Mouse (Mus musculus) heart, postnatal 4 days (tissue): ENCODE measurements around the gene Gm42742. TPM values are rescaled to one million over a fixed set of nuclear protein-coding genes. Genes with fewer than 3 reads are reported as not detected.

Source experiments
- DNase-seq: peaks from one replicate; pipeline ENCODE4 v3.0.0; 2021
- total RNA-seq, 2 experiments: library from RNA; stranded (reverse); gene quantifications; 2 replicates each; pipeline ENCODE4 v1.2.3; 2021

Gm42742 gene
- total RNA-seq = 10 to 100 TPM; 10.0 to 18.2 TPM

DNA sequence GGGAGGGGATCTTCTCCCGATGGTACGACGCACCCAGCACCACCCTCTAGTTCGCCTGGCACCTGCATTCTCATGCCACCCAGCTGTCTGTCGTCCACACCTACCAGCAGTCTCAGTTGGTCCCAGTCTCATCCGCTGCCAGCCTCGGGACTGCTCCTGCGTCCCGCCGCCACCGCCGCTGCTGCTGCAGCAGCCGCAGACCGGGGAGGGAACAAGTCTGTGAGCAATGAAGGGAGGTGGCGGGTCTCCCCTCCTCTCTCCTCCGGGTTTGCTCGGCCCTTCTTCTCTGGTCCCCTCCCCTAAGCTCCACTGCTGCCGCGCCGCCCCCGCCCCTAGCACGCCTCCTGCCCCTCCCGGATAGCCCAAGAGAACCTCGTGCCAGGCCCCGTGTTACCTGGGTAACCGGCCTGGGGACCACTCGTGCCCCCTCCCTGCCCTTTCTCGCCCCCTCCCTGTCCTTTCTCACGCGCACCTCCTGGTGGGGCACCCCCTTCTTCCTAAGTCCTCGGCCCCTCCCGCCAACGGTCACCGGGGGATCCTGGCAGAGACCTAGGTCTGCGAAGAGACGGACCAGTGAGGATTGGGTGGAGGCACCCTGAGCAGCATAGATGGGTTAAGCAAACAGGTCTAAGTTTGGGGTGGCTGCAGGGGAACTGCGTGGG is at the start of gene Gm42742, which contains the start of gene Prrt2:
Gene Gm42742 (minus strand): TSS at position 197 of the 662 bp plus-strand sequence.
Gene Prrt2 (minus strand): TSS at position 311 of the 662 bp plus-strand sequence.
- peak; percentile 61 for DNase-seq

DNA sequence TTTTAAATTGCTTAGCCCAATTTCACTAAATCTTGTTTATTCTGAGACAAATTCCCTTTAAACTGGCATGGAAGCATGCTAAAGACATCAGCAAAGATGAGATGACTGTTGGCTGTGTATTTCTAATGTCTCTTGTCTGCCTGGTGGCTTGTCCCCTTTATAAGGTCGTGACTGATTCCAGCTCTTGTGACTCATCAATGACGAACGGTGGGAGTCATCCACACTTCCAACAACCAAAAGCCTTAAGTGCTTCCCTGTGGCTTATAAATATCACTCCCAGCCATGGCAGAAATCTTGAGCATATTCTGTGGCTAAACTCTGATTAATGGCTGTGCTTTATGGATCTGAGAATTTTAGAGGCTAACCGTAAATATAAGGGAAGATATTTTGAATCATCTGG is 45.4 kb upstream of the Gm42742 start:
- no peak for DNase-seq

DNA sequence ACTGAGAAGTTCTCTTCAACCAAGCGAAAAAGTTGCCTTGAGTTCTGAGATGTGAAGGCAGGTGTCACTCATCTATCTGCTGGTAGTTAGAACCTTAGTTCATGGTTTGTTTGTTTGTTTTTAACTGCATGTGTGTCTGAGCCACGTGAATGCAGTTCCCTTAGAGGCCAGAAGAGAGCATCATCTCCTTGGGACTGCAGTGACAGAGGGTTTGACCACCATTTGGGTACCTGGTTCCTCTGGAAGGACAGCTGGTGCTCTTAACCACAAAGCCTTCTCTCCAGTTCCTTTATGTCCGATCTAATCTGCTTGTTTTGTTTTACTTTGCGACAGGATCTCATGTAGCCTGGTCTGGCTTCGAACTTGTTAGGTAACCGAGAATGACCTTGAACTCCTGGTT is 44.6 kb upstream of the Gm42742 start:
- DNase-seq = no peak

DNA sequence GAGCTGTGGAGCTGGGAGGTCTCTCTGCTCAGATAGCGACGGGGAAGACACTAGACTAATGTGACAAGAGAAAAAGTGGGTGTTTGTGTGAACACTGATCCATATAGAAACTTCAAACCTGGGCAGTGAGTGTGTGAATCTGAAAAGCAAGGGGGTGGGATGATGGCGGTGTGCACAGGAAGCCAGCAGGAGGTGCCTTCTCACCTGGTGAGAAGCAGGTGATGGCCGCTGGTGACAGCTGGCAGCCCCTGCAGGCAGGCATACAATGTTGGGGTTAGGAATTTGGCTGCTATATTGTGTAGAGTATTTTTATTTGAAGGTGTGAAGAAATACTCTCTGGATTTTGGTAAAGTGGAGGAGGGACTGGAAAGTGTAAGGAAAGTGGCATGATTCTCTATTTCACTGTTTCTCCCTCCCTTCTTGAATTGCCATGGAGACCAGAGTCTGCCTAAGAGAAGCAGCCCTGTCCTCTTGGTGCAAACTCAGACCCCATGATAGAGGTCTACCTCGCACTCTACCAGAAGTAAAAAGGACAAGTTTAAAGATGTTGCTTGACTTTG is 34.2 kb upstream of the Gm42742 start:
- DNase-seq = no peak

DNA sequence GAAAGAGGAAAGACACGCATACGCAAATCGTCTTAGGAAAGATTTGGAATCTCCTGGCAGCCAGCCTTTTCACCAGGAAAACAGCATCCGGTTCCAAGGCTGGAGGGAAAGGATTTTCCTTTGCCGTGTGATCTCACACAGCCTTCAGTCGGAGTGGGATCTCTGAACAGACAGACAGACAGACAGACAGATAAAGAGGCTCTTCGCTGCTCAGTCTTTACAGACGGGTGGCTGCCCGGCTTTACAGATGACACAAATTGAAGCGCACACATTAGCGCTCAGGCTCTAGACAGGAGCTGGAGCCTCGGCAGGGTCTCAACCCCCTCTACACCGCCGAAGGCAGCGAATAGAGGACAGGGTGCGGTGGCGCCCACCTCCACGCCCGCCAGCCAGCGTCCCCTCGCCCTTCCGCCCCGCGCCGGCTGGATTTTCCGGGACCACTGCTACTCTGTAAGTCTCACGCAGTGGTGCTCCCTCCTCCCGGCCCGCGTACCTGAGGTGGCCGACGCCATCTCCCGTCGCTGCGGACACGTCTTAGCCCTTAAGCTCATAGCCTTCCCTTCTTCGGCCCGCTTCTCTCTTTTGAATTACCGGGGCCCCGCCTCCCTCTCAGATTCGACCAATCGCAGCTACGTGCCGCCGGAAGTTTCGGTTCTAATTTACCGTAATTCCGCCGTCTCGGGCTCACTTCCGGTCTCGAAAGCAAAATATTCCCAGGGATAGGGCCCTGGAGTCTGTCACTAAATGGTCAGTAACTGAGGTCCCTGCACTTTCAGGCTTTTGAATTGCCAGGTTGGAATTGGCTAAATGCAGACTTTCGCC is 21.2 kb upstream of the Gm42742 start, which contains the start of gene Kif22:
Gene Kif22 (minus strand): TSS at position 621 of the 822 bp plus-strand sequence.
- peak; percentile 95 for DNase-seq

DNA sequence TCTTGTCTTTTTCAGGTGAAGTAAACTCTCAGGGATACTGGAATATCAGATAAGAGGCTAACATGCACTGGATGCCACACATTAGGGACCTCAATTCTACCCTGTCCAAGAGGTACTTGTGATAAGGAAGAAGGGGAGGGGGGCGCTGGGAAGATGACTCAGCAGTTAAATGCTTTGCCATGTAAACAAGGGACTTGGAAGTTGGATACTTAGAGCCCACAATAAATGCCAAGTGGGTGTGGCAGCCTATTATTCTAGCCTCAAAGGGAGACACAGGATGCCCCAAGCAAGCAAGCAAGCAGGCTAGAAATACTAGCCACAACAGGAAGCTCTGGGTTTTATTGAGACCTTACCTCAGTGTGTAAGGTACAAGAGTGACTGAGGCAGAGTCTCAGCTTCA is 10.3 kb upstream of the Gm42742 start:
- DNase-seq = no peak

DNA sequence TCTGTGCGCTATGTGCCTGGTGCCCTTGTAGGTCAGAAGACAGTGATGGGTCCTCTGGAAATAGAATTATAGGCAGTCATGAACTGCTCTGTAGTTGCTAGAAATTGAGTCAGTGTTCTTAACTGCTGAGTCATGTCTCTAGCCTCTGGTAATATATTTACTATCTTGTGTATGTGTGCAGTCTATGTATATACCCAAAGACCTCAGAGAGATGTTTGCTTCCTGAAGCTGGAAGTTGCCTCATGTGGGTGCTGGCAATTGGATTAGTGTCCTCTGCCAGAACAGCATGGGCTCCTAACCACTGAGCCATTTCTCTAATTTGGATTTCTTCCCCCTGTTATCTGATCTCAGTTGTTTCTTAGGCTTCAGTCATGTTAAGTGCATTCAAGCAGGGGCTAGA is 9.3 kb upstream of the Gm42742 start:
- no peak for DNase-seq

DNA sequence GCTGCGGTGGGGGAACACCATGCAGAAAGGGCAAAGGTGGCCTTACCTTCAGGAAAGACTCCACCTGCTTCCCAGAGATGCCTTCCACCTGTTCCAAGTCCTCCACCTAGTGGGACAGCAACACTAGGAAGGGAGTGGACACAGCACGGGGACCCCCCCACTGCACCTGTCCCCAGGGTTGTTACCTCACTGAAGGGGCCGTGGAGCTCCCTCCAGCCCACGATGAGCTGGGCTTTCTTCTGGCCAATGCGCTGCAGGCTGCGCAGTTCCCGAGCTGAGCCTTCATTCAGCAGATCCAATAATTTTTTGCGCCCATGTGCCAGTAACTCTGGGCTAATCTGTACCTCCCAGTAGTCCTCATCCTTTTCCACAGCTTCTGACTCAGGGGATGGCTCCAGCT is 7.0 kb upstream of the Gm42742 start:
- DNase-seq = no peak

DNA sequence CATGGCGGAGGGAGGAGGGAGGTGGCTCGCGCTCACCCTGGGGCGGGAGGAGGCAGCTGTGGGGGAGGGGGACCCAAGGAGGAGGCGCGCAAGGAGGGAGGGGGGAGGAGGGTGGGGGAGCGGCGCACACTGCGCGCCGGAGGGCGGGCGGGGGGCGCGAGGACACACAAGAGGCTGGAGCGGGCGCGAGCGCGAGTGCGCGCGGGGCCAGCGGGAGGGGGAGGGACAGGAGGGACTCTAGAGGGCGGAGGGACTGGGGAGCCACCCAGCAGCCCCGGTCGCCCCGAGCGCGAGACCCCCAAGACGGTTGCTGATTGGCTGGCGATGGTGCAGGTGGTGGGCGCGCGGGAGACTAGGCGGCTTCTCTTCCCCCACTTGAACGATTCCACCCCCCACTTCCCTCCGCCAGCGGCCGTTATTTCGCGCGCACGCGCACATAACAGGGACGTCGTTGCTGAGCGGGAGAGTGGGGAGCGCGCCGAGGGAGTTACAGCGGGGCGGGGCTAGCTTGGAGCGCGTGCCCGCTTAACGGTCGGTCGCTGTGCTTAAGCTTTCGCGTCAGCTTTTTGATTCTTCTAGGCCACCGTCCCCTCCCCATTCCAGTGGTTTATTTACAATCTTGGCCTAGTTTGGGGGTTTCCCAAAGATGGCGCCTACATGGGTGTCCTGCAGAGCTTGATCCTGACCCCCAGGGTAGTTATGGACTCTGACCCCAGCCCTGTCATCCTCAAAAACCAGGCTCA is 6.3 kb upstream of the Gm42742 start, which contains the start of gene Maz:
Gene Maz (minus strand): TSS at position 54 of the 743 bp plus-strand sequence.
- peak; percentile 99 for DNase-seq

DNA sequence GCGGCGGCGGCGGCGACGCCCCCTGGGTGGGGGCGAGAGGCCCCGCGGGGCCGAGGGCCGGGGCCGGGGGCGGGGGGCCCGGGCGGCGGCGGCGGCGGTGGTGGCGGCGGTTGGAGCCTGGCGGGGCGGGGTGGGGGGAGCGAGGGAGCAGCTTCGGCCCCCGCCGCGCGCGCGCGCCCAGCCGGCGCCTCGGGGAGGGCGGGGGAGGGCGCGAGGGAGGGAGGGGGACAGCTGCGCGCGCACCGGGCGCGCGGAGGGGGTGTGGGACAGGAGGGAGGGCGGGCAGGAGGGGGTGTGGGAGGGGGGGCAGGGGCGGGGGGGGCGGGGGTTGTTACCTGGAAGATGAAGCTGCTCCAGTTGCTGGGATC is 5.7 kb upstream of the Gm42742 start:
- DNase-seq = no peak

DNA sequence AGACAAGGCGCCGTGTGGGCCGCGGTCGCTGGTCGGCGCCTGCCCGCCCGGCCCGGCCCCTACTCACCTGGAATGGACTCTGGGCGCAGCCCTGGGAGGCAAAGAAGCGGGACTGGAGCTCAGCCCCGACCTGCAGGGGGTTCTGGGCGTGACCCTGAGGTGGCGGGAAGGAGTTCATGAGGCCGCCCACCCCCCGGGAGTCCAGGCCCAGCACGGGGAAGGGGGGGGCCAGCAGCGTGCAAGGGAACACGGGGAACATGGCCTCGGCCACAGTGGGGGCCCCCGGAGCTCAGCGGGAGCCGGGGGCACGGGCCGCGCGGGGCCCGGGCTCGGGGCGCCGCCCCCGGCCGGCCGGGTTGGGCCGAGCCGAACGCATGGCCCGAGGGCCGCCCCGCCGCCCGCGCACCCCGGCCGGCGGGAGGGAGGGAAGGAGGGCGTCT is 5.3 kb upstream of the Gm42742 start:
- peak; percentile 76 for DNase-seq

DNA sequence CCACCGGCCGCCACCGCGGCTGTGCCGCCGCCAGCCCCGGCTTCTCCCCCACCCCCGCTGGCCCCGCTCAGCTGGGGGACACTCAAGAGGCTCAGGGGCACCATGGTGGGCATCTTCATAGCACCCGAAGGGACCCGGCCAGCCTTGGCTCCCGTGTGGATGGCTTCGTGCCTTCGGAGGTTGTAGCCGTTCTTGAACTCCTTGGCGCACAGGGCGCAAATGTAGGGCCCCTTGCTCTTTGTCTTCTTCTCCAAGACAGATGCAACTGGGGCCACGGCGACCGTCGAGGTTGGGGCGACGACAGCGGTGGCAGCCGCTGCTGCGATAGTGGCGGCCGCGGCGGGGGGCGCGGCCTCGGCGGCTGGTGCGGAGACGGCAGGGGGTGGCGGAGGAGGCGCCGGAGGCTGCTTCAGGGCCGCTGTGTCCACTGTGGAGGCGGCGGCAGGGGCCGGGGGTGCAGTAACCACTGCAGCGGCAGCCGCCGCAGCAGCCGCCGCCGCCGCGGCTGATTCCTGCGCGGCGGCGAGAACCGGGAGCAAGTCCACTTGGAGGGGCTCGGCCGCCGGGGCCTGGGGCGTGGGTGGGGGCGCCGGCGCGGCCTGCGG is 4.8 kb upstream of the Gm42742 start:
- DNase-seq = peak; percentile 61

DNA sequence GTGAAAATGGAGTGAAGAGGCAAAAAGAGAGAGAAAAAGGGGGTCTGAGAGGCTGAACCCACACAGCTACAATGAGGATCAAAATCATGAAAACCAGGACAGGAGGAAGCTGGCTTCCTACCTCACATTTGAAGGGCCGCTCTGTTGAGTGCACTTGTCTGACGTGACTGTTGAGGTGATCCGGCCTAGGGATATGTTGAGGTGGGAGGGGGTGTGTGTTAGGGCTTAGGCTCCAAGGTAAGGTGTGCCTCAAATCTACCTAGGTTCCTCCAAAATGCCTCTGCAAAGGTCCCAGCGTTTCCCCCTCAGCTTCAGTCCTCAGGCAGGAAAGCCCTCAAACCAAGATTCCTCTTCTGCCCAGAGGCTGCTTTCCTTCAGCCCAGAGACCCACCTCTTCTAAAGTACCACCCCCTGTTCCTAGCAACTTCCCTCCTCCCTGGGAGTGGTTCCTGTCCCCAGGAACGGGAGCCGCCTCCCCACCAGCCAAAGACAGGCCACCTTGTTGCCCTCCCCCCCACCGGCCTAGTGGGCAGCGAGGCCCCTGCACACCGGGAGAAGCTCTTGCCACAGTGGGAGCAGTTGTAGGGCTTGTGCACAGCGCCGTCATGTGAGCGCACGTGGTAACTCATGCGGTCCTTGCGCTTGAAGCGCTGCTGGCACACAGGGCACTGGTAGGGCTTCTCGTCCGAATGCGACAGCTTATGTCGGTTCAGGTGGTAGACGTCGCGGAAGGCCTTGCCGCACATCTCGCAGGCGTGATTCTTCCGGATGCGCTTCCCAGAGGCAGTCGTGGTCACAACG is 4.1 kb upstream of the Gm42742 start:
- DNase-seq = peak; percentile 84

DNA sequence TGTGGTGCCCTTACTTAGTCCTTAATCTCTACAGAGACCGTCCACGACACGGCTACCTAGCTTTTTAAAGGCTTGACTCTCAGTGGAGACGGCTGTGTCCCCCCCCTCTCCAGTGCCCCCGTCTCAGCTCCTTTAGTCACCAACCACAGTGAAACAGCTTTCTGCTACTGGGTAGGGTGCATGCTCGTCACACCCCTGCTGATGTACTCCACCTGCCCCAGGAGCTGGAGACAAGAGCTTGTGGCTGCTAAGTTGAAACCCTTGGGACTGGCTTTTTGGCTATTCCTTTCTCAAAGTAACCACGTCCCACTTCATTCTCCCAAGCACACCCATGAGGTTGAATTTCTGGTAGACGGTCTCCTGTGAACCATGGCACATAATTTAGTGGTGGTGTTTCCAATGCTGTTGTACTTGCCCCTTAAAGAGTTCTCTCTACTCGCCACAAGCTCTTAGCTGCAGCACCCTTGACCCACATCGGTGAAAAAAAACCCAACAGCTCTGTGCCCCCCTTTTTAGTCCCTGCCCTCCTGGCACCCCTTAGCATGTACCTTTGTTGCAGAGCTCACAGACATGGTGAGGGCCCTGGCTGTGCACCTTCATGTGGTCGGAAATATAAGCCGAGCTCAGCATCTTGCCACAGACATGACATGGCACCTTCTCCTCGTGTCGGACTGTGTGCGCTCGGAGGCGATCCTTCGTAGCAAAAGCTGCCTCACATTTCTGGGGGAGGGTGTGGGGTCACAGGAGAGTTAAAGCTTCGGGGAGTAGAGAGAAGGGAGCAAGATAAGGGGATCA is 3.2 kb upstream of the Gm42742 start:
- DNase-seq = peak; percentile 12

DNA sequence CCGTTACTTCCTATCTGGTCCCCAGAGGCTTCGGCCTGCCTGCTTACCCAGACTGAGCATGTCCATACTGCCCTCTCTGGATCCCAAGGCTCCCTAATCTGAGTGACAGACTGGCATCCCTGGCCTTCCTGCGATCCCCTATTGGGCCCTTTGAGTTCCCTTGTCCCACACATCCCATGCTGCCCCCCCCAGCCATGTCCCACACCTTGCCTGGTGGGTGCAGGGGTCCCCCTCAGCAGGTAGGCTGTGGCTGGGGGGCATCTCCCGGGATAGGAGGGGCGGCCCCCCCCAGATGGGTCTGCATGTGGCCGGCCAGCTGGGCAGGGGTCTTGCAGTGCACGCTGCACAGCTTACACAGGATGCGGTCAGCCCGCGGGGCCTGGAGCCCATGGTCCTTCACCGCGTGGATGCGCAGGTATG is 2.4 kb upstream of the Gm42742 start:
- DNase-seq = peak; percentile 7

DNA sequence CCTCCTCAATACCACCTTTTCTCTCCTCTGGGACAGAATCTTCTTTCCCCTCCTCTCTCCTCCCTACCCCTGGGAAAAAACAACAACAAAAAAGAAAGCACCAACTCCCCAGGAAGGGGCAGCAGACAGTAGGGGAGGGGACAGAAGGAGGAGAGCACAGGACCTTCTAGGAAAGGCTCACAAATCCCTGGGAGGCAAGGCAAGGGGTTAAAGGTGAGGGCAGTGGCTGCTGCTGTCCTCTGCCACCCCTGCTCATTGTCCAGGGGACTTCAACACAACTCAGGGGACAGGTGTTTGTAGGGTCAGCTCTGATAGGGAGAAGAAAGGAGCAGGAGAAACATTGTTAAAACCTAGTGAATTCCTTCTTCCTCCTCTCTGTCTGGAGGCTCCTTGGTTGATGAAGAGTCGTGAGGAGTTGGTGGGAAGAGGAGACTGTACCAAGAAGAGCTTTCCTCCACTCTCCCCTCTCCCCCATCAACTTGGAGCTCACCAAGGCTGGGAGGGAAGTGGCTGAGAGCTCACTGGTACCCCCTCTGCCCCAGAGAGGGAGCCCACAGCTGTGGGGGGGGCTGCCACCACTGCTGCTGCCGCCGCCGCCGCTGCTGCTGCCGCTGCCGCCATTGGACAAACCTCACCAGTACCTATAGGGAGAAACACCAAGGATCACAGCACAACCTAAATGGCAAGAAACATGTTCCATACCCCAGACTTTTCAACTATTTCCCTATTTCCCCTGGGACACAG is 1.8 kb upstream of the Gm42742 start:
- DNase-seq = no peak

DNA sequence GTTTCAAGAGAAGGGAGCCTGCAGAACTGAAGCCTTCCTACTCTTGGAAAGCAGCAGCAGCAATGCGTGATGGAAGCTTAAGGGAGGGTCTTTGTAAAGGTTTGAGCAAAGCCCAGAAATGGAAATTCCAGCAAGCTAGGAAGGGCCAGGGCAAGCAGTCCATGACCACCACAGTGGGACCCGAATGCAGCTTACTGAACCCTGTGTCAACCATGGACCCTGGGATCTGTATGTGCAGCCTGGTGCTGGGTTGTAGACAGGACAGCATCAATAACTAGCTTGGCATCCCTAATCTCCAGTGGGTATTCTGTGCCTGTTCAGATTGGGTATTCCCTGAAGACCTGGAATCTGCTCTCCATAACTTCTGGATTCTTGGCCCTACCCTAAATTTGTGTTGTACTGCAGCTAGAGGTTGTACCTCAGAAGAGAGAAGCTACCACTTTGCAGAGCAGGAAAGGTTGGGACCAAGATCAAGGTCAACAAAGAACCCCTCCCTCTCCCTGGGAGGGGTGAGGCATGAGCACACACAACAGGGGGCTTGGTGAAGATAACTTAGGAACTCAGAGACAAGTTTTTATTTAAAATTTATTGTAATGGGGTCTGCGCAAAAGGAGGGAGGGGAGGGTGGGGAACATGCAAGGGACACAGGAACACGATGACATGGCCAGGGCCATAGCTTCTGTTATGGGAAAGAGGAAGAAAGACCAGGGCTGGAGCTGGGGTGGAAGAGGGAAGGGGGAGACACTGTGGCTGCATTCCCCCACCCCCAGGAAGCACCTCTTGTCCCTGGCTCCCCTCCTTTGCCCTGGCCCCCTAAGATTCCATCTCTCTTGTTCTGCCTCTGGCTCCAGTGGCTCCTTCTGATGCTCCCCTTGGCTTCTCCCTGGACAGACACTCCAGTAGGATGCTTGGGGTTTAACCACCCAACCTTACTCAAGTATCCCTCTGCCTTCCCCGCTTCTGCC is 948 bp upstream of the Gm42742 start:
- no peak for DNase-seq

DNA sequence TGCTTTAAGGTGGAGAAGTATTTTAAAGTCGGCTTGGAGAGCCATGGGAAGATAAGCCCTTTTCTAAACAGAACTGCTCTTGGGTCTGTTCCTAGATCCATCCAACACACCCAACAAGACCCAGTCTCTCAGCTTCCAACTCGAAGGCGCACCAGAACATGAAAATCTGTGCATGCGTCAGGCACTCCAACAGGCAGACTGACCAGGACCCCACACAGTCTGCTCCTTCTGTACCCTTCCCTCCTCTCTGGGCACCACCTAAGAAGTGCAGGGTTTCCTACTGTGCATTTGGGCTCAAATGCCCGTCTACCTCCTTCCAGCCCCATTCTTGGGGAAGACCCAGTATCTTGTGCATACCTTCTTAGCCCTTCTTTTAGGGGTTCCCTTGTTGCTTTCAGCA is 406 bp downstream of the Gm42742 start:
- DNase-seq = no peak
